Mouse (Mus musculus) urinary bladder, postnatal 4 days (tissue): ENCODE results near the gene Rad18.
"Not testable (repeated sequence)": the region's sequence is repeated elsewhere in the genome, so short reads cannot be mapped to it uniquely, and the experiment has no call there.

ENCODE experiments used
- DNase-seq, 2 experiments: peaks; one replicate each; pipeline ENCODE4 v3.0.0; 2021 to 2022; ENCODE audit warnings: low spot score in 2 of 2

Rad18 gene

GRCm38 (mm10) chr6:112696056-112696950, at the start of gene Rad18:
TSS of gene Rad18 (minus strand) at chr6:112696686.
- peak; percentile 71 to 81 for DNase-seq

GRCm38 (mm10) chr6:112742297-112742696, 45.8 kb upstream of the Rad18 start:
- DNase-seq = no peak

GRCm38 (mm10) chr6:112741766-112742165, 45.3 kb upstream of the Rad18 start:
- no peak for DNase-seq

- no peak for DNase-seq
Observed at GRCm38 (mm10) chr6:112739635-112740034, 43.1 kb upstream of the Rad18 start.

- DNase-seq = no peak
Observed at GRCm38 (mm10) chr6:112738924-112739323, 42.4 kb upstream of the Rad18 start.

GRCm38 (mm10) chr6:112736471-112736870, 40.0 kb upstream of the Rad18 start:
- DNase-seq = no peak

- DNase-seq = no peak
Observed at GRCm38 (mm10) chr6:112735054-112735453, 38.6 kb upstream of the Rad18 start.

- no peak for DNase-seq
Observed at GRCm38 (mm10) chr6:112733942-112734341, 37.5 kb upstream of the Rad18 start.

- no peak for DNase-seq
Observed at GRCm38 (mm10) chr6:112732434-112732833, 35.9 kb upstream of the Rad18 start.

- DNase-seq = no peak
Observed at GRCm38 (mm10) chr6:112731386-112731785, 34.9 kb upstream of the Rad18 start.

GRCm38 (mm10) chr6:112728760-112729422, 32.4 kb upstream of the Rad18 start:
- peak; percentile 47 to 69 for DNase-seq

- DNase-seq = no peak
Observed at GRCm38 (mm10) chr6:112725468-112725867, 29.0 kb upstream of the Rad18 start.

- no peak for DNase-seq
Observed at GRCm38 (mm10) chr6:112720409-112721080, 24.1 kb upstream of the Rad18 start.

GRCm38 (mm10) chr6:112719983-112720382, 23.5 kb upstream of the Rad18 start:
- no peak for DNase-seq

GRCm38 (mm10) chr6:112717168-112717567, 20.7 kb upstream of the Rad18 start:
- DNase-seq = no peak

- DNase-seq = no peak
Observed at GRCm38 (mm10) chr6:112713951-112714350, 17.5 kb upstream of the Rad18 start.

GRCm38 (mm10) chr6:112702296-112702695, 5.8 kb upstream of the Rad18 start:
- not testable (repeated sequence) for DNase-seq

GRCm38 (mm10) chr6:112700392-112700791, 3.9 kb upstream of the Rad18 start:
- no peak for DNase-seq

GRCm38 (mm10) chr6:112699115-112699514, 2.6 kb upstream of the Rad18 start:
- DNase-seq = no peak

GRCm38 (mm10) chr6:112694492-112694891, 2.0 kb downstream of the Rad18 start:
- no peak for DNase-seq

GRCm38 (mm10) chr6:112691523-112691922, 5.0 kb downstream of the Rad18 start:
- DNase-seq = no peak

GRCm38 (mm10) chr6:112688033-112688432, 8.5 kb downstream of the Rad18 start:
- DNase-seq = no peak
